Mouse (Mus musculus) kidney, postnatal 4 days (tissue): ENCODE results near the gene Inpp4a.
A peak's percentile ranks its signal among the peaks of the same experiment; 100 is the strongest.

Source experiments
- DNase-seq, 2 experiments: peaks; one replicate each; pipeline ENCODE4 v3.0.0; 2021; ENCODE audit warnings: mixed read lengths in 2 of 2

Gene Inpp4a

GRCm38 (mm10) chr1:37359395-37360092 is 59.9 kb downstream of the Inpp4a start:
- no peak for DNase-seq

- no peak for DNase-seq
Measured at GRCm38 (mm10) chr1:37360781-37361180, 61.1 kb downstream of the Inpp4a start.

GRCm38 (mm10) chr1:37362721-37363120 is 63.1 kb downstream of the Inpp4a start:
- DNase-seq: no peak

GRCm38 (mm10) chr1:37368125-37368524 is 68.5 kb downstream of the Inpp4a start:
- no peak for DNase-seq

GRCm38 (mm10) chr1:37368768-37369385 is 69.2 kb downstream of the Inpp4a start:
- DNase-seq: no peak

- no peak for DNase-seq
Measured at GRCm38 (mm10) chr1:37376177-37376576, 76.5 kb downstream of the Inpp4a start.

- DNase-seq: no peak
Measured at GRCm38 (mm10) chr1:37376751-37377150, 77.1 kb downstream of the Inpp4a start.

- no peak for DNase-seq
Measured at GRCm38 (mm10) chr1:37378095-37378494, 78.4 kb downstream of the Inpp4a start.

- DNase-seq: no peak
Measured at GRCm38 (mm10) chr1:37379536-37379935, 79.9 kb downstream of the Inpp4a start.

- DNase-seq: no peak
Measured at GRCm38 (mm10) chr1:37380913-37381312, 81.2 kb downstream of the Inpp4a start.

GRCm38 (mm10) chr1:37384304-37384703 is 84.6 kb downstream of the Inpp4a start:
- no peak for DNase-seq

- no peak for DNase-seq
Measured at GRCm38 (mm10) chr1:37386448-37386971, 86.8 kb downstream of the Inpp4a start.

GRCm38 (mm10) chr1:37393174-37393573 is 93.5 kb downstream of the Inpp4a start:
- DNase-seq: no peak

- peak in 1 of 2 experiments; percentile 36 for DNase-seq
Measured at GRCm38 (mm10) chr1:37396481-37396880, 96.8 kb downstream of the Inpp4a start.

GRCm38 (mm10) chr1:37398961-37399360 is 99.3 kb downstream of the Inpp4a start:
- peak; percentile 62 to 69 for DNase-seq

- no peak for DNase-seq
Measured at GRCm38 (mm10) chr1:37399734-37400133, 100.1 kb downstream of the Inpp4a start.

GRCm38 (mm10) chr1:37401687-37402086 is 102.0 kb downstream of the Inpp4a start:
- peak; percentile 72 to 80 for DNase-seq

GRCm38 (mm10) chr1:37405137-37405536 is 105.5 kb downstream of the Inpp4a start:
- DNase-seq: no peak

GRCm38 (mm10) chr1:37407228-37407627 is 107.6 kb downstream of the Inpp4a start:
- no peak for DNase-seq

- no peak for DNase-seq
Measured at GRCm38 (mm10) chr1:37408059-37408458, 108.4 kb downstream of the Inpp4a start.

GRCm38 (mm10) chr1:37408678-37409077 is 109.0 kb downstream of the Inpp4a start:
- DNase-seq: no peak

- DNase-seq: no peak
Measured at GRCm38 (mm10) chr1:37409647-37410046, 110.0 kb downstream of the Inpp4a start.

GRCm38 (mm10) chr1:37415394-37415793 is 115.7 kb downstream of the Inpp4a start:
- DNase-seq: no peak

- DNase-seq: peak; percentile 71 to 75
Measured at GRCm38 (mm10) chr1:37419420-37419819, 119.8 kb downstream of the Inpp4a start.
